Mouse (Mus musculus): ENCODE measurements around the gene Wnt6. TPM values are rescaled to one million over a fixed set of nuclear protein-coding genes. Genes with fewer than 3 reads are reported as not detected.
A peak's percentile ranks its signal among the peaks of the same experiment; 100 is the strongest.

Wnt6 gene
- 1 to 10 TPM; 3.9 to 6.6 (median 5.7) TPM for total RNA-seq (2022)

GRCm38 (mm10) chr1:74771845-74771930, at the start of gene Wnt6:
Wnt6 (plus strand) TSS chr1:74771892.
- DNase-seq = no peak

GRCm38 (mm10) chr1:74723748-74724147, 47.9 kb upstream of the Wnt6 start:
- no peak for DNase-seq

- no peak for DNase-seq
These were observed 45.6 kb upstream of the Wnt6 start for GRCm38 (mm10) chr1:74726114-74726513.

- no peak for DNase-seq
These were observed 45.0 kb upstream of the Wnt6 start for GRCm38 (mm10) chr1:74726674-74727073.

- no peak for DNase-seq
These were observed 43.2 kb upstream of the Wnt6 start for GRCm38 (mm10) chr1:74728446-74728845.

- no peak for DNase-seq
These were observed 34.7 kb upstream of the Wnt6 start for GRCm38 (mm10) chr1:74736977-74737376.

- no peak for DNase-seq
These were observed 34.2 kb upstream of the Wnt6 start for GRCm38 (mm10) chr1:74737500-74737899.

- no peak for DNase-seq
These were observed 30.8 kb upstream of the Wnt6 start for GRCm38 (mm10) chr1:74740846-74741245.

- DNase-seq = no peak
These were observed 24.4 kb upstream of the Wnt6 start for GRCm38 (mm10) chr1:74747335-74747734.

- DNase-seq = peak; percentile 15
These were observed 22.9 kb upstream of the Wnt6 start, which contains the start of gene Prkag3 for GRCm38 (mm10) chr1:74748643-74749271. Prkag3 (minus strand) TSS chr1:74749221.

- peak; percentile 32 for DNase-seq
These were observed 22.4 kb upstream of the Wnt6 start for GRCm38 (mm10) chr1:74749301-74749700.

- DNase-seq = no peak
These were observed 21.0 kb upstream of the Wnt6 start for GRCm38 (mm10) chr1:74750683-74751082.

- DNase-seq = no peak
These were observed 19.5 kb upstream of the Wnt6 start for GRCm38 (mm10) chr1:74752150-74752549.

- DNase-seq = no peak
These were observed 18.9 kb upstream of the Wnt6 start for GRCm38 (mm10) chr1:74752833-74753232.

GRCm38 (mm10) chr1:74753266-74753974, 18.3 kb upstream of the Wnt6 start:
- no peak for DNase-seq

- no peak for DNase-seq
These were observed 17.4 kb upstream of the Wnt6 start for GRCm38 (mm10) chr1:74754175-74754785.

GRCm38 (mm10) chr1:74759773-74760172, 11.9 kb upstream of the Wnt6 start:
- DNase-seq = no peak

- DNase-seq = peak; percentile 63
These were observed 8.6 kb upstream of the Wnt6 start for GRCm38 (mm10) chr1:74763081-74763480.

GRCm38 (mm10) chr1:74770727-74771466, 795 bp upstream of the Wnt6 start:
- no peak for DNase-seq

GRCm38 (mm10) chr1:74771467-74771844, 236 bp upstream of the Wnt6 start:
- no peak for DNase-seq

GRCm38 (mm10) chr1:74771931-74772620, 384 bp downstream of the Wnt6 start:
- no peak for DNase-seq

- DNase-seq = peak; percentile 87
These were observed 1.4 kb downstream of the Wnt6 start for GRCm38 (mm10) chr1:74773136-74773535.

GRCm38 (mm10) chr1:74774062-74774461, 2.4 kb downstream of the Wnt6 start:
- no peak for DNase-seq
